Mouse (Mus musculus) neutrophil, adult 59 days (primary cell): ENCODE results near the gene Wnk1. TPM values are rescaled to one million over a fixed set of nuclear protein-coding genes. Genes with fewer than 3 reads are reported as not detected.

ENCODE experiments used
- total RNA-seq, 2 experiments: library from RNA; stranded (reverse); gene quantifications; 1 replicate in 1 of 2; 2 replicates in 1 of 2; pipeline ENCODE4 v1.2.4; 2023

Gene Wnk1
- total RNA-seq, result 100 to 1,000 TPM; 224 to 249 TPM

GRCm38 (mm10) chr6:120038366-120039255, at the start of gene Wnk1:
Gene Wnk1 (minus strand): TSS chr6:120038672.

GRCm38 (mm10) chr6:119902204-119903080, 136.0 kb downstream of the Wnk1 start, which contains the start of gene Rad52:
Gene Rad52 (plus strand): TSS chr6:119902698.

Other genes with a start within 250 kb of the Wnk1 start
- 1 to 10 TPM; 7.6 TPM for gene Erc1, start 190.5 kb downstream of the Wnk1 start, total RNA-seq
- gene Rad52, start 136.0 kb downstream of the Wnk1 start, total RNA-seq, result 10 to 100 TPM; 21.4 to 21.5 TPM
- not detected for gene Ninj2, start 54.7 kb upstream of the Wnk1 start, total RNA-seq